Mouse (Mus musculus) adrenal gland, adult 18-20 months (tissue): ENCODE measurements around the gene Map3k19. TPM values are rescaled to one million over a fixed set of nuclear protein-coding genes. Genes with fewer than 3 reads are reported as not detected.
A peak's percentile ranks its signal among the peaks of the same experiment; 100 is the strongest.

Source experiments
- DNase-seq, 2 experiments: peaks; one replicate each; pipeline ENCODE4 v3.0.0; 2021 to 2022; ENCODE audit warnings: low spot score in 2 of 2
- long read RNA-seq, 2 experiments: library from polyadenylated mRNA; stranded (forward); transcript quantifications; one replicate each; pipeline ENCODE4 v2.0.0; 2021
- total RNA-seq, 2 experiments: library from RNA; stranded (reverse); gene quantifications; 1 replicate in 1 of 2; 2 replicates in 1 of 2; pipeline ENCODE4 v1.2.3; 2021

The Map3k19 gene
- under 1 TPM; 0.13 TPM for total RNA-seq
- long read RNA-seq, experiment 1: 0 reads
- long read RNA-seq, experiment 2, partial matches to known transcripts: 0 of 1 reads
- long read RNA-seq, experiment 2, other reads (novel, unspliced or antisense): 1 of 1 reads

DNA sequence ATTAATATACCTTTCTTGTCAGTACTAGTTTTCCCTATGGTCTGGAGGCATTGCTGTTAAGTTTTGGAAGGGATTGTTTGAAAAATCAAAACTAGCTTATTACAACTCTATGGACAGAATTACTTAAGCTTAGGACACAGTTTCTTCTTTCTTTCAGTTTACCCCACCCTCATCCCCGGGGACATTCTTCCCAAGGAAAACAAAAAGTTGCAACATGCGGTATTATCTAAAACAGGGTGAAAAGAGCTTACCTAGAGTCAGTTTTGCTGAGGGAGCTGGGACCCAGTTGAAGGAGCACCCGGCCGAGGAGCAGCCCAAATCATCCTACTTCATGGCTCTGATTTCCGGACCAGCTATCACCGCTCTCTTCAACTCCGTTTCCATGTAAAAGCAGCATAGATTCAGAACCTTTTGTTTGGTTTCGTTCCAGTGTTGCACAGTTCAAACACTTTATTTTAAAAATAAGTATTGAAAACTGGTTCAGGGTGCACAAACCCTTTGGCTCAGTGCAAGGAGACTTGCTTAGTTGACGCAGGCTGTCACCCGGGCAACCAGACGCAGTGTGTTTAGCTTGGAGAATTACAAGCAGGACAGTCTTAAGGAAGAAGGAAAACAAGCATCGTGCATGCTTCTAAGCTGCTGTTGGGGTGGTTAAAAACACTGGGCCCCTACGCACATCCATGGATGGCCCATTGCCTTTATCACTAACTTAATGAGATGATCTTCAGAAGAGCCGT is at the start of gene Map3k19:
Gene Map3k19, minus strand, starts transcription at position 546 of the 737 bp plus-strand sequence.
- no peak for DNase-seq

DNA sequence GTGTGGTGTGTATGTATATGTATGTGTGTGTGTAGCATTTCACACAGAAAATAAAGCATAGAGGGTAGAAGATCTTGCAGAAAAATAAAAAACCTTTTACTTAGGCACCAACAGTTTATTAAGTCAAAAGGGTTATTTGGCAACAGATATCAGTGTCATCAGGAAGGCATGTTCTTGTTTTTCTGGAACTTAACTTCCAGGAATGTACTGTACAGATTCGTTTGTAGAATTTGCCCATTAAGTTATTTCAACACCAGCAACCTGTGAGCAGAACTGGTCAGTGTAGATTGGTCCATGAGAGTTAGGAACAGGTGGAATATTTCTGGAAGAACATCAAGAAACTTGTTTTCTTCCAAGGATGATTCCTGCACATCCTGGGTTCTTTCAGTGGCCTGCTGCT is 44.6 kb upstream of the Map3k19 start:
- no peak for DNase-seq

DNA sequence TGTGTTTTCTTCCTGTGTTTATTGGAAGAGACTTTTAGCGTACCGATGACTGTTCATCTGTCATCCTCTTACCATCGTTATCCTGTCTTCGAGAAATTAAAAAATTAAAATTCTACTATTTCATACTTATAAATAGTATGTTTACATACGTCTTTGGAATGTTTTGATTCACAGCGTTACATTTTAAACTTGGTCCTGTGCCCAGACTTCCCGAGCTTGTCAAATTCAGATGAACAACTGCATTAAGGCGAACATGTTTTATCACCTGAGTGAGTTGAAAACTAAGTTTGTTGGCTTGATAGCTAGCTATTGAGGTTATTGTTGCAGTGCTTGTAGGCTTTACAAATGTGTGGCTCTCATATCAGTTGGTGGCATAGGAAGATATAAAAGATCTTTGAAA is 14.4 kb upstream of the Map3k19 start:
- no peak for DNase-seq

DNA sequence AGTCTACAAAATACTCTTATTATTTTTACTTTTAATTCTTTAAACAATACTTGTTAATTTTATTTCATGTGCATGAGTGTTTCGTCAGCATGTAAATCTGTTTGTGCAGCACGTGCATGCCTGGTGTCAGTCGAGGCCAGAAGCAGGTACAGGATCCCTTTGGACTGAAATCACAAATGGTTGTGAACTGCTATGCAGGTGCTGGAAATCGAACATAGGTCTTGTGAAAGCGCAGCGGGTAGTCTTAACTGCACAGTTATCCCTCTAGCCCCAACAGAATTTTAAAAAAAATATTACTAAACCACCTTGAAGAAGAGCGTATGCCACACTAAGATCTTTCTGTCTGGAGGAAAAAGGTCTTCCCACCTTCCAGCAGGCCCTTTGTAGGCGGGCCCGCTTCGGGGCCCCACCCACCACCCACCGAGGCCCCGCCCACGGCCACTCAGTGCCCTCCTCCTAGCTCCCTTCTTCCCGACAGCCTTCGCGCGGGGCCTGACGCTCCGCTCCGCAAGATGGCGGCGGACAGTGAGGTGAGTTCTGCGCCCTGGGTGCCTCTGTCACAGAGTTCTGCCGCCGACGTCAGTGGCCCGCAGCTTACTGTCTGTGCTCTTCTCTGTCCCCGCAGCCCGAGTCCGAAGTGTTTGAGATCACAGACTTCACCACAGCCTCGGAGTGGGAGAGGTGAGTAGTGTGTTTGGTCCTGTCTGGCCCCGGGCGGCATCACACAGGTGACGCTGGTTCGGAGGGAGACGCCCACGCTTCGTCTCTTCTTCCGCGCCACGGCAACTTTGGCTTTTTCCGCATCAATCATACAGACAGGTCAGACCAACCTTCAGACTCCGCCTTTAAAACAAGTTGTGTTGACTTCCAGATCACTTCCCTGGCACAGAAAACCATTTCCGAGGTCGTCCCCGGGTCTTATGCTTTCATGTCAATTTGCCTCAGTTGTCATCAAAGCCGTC is 13.8 kb upstream of the Map3k19 start, which contains the start of gene Rab3gap1:
Gene Rab3gap1, plus strand, starts transcription at position 474 of the 962 bp plus-strand sequence.
- peak; percentile 86 to 89 for DNase-seq

DNA sequence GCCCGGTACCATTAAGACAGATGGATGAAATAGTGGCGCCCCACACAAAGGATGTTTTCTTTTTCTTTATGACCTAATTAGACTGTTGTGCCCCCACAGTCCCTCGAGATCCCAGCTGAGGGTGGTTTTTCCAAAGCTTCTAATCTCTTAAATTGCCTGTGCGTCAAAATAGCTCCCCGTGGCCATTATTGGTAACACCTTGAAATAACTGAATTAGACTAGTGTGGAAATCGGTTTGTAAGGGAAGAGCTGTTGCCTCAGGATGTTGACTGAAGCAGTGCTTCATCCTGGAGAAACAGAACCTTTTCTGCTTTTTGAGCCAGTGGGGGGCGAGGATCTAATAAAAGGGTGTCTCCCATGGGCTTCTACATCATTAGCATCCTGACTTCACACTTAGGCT is 9.0 kb upstream of the Map3k19 start:
- no peak for DNase-seq

DNA sequence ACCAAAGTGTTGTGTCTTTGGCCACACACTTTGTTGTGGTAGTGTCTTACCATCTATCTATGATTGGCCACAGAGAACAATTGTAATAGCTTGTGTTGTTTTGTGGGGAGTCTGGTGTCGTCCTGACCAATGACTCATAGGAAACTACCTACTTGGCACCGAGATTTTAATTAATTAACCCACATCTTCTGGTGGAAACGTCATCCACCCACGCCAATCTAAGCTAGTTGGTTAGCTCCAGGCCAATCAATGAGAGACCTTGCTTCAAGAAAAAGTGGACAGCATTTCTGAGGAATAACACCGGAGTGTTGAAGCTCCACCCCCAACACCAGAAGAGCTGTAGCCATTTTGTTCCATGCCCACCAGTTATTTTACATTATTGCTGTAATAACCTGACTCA is 7.1 kb upstream of the Map3k19 start:
- DNase-seq: no peak

DNA sequence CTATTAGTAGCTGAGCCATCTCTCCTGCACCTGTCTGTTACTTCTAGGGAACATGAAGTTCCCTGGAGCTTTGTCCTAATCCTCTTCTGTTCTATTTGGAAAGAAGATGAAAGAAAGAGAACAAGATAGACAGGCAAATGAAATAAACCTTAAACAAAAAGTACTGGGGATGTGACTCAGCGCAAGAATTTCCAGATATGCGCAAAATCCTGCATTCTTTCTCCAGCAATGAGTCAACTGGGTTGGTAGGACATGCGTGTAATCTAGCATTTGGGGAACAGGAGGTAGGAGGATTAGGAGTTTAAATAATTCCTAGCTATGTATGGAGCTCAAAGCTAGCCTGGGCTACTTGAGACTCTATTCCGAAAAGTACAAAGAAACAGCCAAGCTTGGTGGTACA is 5.7 kb upstream of the Map3k19 start:
- no peak for DNase-seq

DNA sequence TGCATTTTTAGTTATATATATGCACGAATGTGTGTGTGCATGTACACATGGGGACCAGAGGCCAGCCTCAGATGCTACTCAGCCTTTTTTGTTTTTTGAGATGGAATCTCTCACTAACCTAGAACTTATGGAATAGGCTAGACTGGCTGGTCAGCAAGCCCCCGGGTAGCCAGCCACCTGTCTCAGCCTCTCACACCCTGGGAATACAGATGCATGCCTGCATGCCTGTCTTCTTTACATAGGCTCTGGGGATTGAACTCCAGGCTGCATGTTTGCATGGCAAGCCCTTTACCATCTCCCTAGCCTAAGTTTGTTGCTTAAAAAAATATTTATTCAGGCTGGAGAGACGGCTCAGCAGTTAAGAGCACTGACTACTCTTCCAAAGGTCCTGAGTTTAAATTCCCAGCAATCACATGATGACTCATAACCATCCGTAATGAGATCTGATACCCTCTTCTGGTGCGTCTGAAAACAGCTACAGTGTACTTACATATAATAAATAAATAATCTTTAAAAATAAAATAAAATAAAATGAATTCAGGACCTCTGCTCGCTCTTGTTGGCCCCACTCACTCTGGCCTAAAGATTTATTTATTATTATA is 5.1 kb upstream of the Map3k19 start:
- DNase-seq: no peak

DNA sequence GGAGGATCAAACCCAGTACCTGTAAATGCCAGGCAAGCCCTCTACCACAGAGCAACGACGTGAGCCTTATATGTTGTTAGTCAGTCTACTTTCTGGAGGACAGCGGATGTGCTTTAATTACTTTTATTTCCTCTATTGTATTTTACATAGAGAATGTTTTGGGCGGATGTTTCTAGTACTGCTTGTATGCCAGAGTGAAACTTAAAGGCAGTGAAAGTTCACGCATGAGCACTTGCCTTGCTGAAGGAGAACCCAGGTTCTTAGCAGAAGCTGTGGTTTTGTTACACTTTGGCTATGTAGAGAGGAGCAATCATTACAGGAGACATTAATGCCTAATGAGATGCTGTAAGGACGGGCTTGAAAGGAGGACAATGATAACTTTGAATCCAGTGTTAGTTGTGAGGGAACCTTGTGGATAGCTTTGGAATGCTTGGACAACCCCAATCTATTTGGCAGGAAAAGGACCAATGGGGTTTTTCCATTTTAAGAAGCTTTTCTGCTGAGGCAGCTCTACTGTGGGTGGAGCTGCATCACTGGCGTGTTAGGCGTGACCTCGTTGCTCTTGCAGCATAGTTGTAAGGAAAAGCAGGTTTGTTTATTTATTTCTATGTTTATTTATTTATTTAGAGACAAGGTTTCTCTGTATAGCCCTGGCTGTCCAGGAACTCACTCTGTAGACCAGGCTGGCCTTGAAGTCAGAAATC is 4.3 kb upstream of the Map3k19 start:
- DNase-seq: no peak

DNA sequence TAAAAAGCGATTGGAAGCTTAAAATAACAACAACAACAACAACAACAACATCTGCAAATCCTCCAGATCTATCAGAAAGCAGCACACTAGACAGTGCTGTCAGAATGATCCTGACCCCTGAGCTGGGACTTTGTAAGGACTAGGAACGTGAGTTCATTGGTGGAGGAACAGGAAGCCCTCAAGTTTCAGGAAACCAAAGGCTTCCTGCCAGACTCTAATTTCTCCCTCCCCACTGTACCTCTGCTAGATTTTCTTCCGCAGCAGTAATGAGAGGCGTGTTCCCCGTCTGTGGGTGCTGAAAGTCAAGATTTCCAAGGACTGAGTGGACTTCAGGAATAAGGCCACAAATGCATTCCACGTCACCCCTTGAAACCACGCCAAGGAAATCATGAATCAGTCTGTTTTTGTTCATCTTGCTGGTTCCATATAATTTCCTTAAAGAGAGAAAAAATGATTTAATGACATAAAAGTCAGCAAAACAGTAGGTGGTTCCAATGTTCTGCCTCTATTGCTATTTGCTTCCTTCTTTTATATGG is 4.7 kb downstream of the Map3k19 start:
- DNase-seq: no peak

DNA sequence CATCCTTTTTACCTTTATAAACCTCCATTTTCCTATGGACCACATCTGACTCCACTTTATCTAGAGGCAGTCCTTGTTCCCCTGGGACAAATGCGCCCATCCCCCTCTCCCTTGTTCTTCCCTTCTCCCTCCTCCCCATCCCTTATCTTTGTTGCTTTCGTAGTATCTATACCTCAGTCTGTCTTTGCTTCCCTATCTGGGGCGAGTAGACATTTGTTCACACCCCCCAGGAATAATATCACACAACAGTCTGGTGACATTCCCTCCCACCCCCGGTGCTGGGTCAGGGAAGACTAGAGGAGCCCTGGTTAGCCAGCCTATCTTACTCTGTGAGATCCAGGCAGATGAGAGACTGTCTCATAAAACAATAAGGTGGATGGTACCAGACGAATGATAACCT is 9.4 kb downstream of the Map3k19 start:
- no peak for DNase-seq

DNA sequence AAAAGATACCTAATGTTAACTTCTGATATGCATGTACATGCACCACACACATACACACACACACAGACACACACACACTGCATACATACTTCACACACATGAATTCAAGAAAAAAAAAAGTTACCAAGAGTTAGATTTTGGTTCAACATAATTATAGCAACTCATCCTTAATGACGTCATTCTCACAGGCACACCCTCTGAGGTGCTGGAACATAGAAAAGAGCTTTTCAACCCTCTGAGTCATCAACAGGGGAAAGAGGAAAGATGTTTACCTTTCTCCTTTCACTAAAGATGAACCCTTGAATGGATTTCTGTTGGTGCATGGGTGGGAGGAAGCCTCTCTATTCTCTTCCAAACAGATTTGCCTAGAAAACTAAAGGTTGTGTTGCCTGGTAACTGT is 16.2 kb downstream of the Map3k19 start:
- no peak for DNase-seq

DNA sequence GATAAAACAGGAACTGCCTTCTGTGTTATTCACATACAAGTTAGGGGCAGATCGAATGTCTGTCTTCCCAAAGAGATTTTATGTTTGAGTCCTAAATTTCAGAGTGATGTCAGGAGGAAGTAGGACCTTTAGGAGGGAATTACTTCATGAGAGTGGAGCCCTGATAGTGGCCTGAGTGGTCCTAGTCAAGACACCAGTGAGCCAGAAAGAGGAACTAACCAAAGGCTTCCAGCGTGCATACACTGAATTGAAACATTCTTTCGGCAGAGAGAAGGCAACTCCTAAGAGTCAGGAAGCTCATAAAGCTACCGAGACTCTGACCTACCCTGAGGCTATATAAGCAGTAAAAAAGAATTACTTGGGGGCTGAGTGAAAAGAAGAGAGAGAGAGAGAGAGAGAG is 18.2 kb downstream of the Map3k19 start:
- no peak for DNase-seq

DNA sequence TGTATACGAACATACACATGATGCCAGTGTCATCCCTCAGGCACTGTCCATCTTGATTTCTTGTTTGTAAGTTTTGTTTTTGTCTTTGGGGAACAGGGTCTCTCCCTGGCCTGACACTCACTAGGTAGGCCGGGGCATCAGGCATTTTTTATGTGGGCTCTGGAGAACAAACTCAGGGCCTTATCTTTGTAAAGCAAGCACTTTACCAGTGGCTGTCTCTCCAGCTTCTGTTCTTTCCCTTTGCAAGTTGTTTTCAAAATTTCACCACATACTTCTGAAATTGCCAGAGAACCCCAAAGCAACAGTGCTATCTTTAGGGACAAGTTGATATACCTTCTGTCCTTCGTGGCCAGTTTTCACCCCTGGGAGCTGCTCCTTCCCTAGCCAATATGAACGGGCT is 20.6 kb downstream of the Map3k19 start:
- DNase-seq: no peak

DNA sequence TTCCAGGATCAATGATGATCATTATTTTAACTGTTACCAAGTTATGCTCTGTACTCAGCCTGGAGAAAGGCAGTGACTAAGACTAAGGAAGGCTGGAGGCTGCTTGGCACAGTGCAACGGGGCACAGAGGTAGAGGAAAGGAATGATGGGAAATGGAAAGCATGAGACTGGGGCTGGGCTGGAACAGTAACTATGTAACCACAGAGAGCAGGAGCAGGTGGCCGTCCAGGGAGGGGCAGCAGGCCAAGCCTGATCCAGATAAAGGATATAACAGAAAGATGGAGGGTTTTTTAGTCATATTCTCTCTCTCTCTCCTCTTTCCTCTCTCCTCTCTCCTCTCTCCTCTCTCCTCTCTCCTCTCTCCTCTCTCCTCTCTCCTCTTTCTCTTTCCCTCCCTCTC is 21.1 kb downstream of the Map3k19 start:
- no peak for DNase-seq

DNA sequence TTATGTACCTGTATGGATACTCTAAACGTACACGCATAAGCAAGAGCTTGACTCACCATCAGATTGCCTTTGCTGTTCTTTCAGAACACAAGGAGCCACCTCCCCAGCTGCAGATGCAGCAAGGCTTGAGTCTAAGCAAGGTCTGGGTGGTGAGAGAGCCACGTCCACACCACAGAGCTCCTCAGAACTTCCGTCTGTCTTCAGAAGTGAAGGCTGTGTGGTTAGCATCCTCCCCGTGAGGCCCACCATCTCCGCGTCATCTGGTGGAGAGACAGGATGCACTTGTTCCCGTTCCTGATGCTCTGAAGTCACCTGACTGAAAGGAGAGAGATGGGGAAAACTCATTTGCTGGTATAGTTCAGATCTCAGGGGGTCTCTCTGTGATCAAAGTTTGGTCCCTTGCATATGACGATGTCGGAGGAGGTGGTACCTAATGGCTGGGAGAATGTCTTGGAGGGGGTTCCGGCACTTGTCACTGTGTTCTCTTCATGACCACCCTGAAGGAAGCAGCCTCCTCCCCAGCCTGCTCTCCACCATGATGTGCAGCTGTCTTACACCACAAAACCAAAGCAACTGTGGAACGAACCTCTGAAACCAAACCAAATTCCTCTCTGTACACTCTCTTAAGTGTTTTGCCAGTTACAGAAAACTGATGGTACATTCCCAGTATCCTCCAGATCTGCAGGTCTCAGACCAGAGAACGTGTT is 24.5 kb downstream of the Map3k19 start:
- DNase-seq: no peak

DNA sequence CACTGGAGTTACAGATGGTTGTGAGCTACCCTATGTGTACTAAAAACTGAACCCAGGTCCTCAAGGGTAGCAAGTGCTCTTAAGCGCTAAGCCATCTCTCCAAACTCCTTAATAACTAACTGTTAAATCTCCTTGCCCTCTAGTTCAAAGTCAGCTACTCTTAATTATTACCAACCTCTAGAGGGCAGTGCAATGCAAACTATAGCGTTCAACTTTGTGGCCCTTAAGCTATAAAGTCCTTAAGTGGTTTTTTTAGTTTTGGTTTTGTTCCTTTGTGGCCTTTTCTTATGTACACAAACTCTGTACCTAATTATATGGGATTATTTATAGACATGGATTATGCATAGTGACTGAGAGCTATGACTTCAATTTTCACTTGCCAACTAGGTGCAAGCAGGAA is 27.5 kb downstream of the Map3k19 start:
- peak in 1 of 2 experiments; percentile 14 for DNase-seq

DNA sequence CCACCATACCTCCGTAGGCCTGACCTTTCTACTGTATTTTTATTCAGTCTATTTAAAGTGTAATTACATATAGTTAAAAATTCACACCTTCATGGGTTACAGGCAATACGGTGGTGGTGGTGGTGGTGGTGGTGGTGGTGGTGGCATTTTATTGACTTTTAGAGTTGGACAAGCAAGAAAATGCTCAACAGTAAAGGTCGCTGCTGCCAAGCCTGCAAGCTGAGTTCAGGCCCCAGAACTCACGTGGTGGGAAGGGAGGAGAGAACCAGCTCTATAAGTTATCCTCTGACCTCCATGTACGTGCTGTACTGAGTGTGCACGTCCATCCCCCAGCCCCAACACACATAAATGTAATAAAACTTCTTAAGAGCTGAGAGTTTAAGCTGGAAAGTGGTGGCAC is 38.5 kb downstream of the Map3k19 start:
- DNase-seq: no peak

DNA sequence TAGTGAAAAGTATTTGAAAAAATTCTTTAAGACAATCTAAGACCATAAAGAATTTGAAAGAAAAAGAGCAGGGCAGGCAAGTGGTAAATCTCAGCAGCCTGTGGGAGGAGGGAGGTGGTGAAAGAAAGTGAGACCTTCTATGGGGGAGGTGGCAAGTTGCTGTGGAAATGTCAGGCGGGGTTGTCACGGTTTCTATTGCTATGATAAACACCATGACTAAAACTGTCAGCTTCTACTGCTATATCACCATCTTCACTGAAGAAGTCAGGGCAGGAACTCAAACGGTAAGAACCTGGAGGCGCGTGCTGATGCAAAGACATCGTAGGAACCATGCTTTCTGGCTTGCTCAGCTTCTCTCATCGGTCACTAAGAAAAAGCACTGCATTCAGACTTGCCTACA is 41.9 kb downstream of the Map3k19 start:
- DNase-seq: no peak

DNA sequence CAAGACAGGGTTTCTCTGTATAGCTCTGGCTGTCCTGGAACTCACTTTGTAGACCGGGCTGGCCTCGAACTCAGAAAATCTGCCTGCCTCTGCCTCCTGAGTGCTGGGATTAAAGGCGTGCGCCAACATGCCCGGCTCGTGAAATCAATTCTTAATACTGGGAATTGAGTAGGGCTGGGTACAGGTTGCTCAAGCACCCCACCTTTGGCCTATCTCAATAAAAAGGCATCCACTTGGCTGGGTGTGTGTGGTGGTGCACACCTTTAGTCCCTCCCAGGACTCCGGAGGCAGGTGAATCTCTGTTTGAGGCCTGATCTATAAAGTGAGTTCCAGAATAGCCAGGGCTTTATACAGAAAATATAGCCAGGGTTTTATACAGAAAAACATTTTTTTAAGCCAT is 46.2 kb downstream of the Map3k19 start:
- no peak for DNase-seq
